Mouse (Mus musculus): ENCODE data around the gene Cog8. TPM values are rescaled to one million over a fixed set of nuclear protein-coding genes. Genes with fewer than 3 reads are reported as not detected.

Gene Cog8
- total and polyA plus RNA-seq, 3 experiments: 24.2 to 39.3 (median 35.3) TPM

GRCm38 (mm10) chr8:107036626-107037025 is 19.9 kb downstream of the Cog8 start:
- Histone ChIP-seq H3K27me3 (replicated peaks) (no peaks in the 10 kb centered on the region), H3K36me3 (replicated peaks in 1 of 2; ENCODE audit: control insufficient read depth in 1 of 2, insufficient read depth in 1 of 2, low read length in 1 of 2) (peaks cover 29 to 51% of the 10 kb centered on the region in 2 experiments), H3K27ac (ENCODE audit: insufficient read depth, low read depth) (no peak overlapping the region), H3K4me1 (ENCODE audit: control insufficient read depth in 1 of 2, insufficient read depth in 2 of 2) (peaks cover 12 to 28% of the 10 kb centered on the region in 2 experiments), H3K4me2 (ENCODE audit: insufficient read depth, low read depth, poor library complexity, severe bottlenecking) (no peak overlapping the region), H3K79me2 (replicated peaks; ENCODE audit: control insufficient read depth, extremely low read depth, insufficient read depth, poor library complexity, severe bottlenecking) (peaks cover 16% of the 10 kb centered on the region; the same call in 1 of the 2 replicates), H3K9me3 (replicated peaks; ENCODE audit: low read length) (no peaks in the 10 kb centered on the region), H3K4me3 (replicated peaks in 1 of 3; ENCODE audit: low read depth in 2 of 3, low read length in 2 of 3, poor library complexity in 1 of 3) (no peak overlapping the region), H3K9ac (ENCODE audit: insufficient read depth, low read depth) (no peak overlapping the region)
- TF ChIP-seq TBP (conservative IDR thresholded peaks at IDR 0.05; ENCODE audit: low read depth, low read length): no peak
- no peak for TF ChIP-seq SMC3 (IDR thresholded peaks at IDR 0.05; ENCODE audit: low read depth, low read length)
- TF ChIP-seq ZKSCAN1 (IDR thresholded peaks at IDR 0.05; ENCODE audit: borderline replicate concordance, low read depth, low read length): no peak
- TF ChIP-seq MXI1 (IDR thresholded peaks at IDR 0.05; ENCODE audit: low read depth, low read length): no peak
- DNase-seq (ENCODE audit: extremely low read depth): no peak
- dilution Hi-C loops (cut with MboI; ENCODE audit: extremely low pct_ligation_motif_present, extremely low pct_unique_long_range_greater_than_20kb, low sequenced_read_pairs) (no loop called here), in situ Hi-C loops (cut with MboI; ENCODE audit: low pct_ligation_motif_present, low pct_unique_long_range_greater_than_20kb, low sequenced_read_pairs) (no loop called here)

GRCm38 (mm10) chr8:107035641-107036040 is 20.8 kb downstream of the Cog8 start:
- in situ Hi-C loops (cut with MboI; ENCODE audit: low pct_ligation_motif_present, low pct_unique_long_range_greater_than_20kb, low sequenced_read_pairs) (no loop called here), dilution Hi-C loops (cut with MboI; ENCODE audit: extremely low pct_ligation_motif_present, extremely low pct_unique_long_range_greater_than_20kb, low sequenced_read_pairs) (no loop called here)
- peaks cover 12 to 27% of the 10 kb centered on the region in 2 experiments for H3K4me1 ChIP-seq (ENCODE audit: control insufficient read depth in 1 of 2, insufficient read depth in 2 of 2)
- no peak for DNase-seq (ENCODE audit: extremely low read depth)
- H3K36me3 ChIP-seq (replicated peaks in 1 of 2; ENCODE audit: control insufficient read depth in 1 of 2, insufficient read depth in 1 of 2, low read length in 1 of 2): peaks cover 22 to 42% of the 10 kb centered on the region in 2 experiments
- no peak overlapping the region for H3K4me2 ChIP-seq (ENCODE audit: insufficient read depth, low read depth, poor library complexity, severe bottlenecking)
- no peak for TF ChIP-seq ZKSCAN1 (IDR thresholded peaks at IDR 0.05; ENCODE audit: borderline replicate concordance, low read depth, low read length)
- no peak for TF ChIP-seq ZC3H11A (IDR thresholded peaks at IDR 0.05; ENCODE audit: low read depth, low read length)
- TF ChIP-seq CHD2 (IDR thresholded peaks at IDR 0.05; ENCODE audit: low read length): no peak
- TF ChIP-seq JUND (conservative IDR thresholded peaks at IDR 0.05; ENCODE audit: low read depth, low read length): no peak
- TF ChIP-seq GABPA (IDR thresholded peaks at IDR 0.05; ENCODE audit: insufficient replicate concordance, low read depth, low read length): no peak
- TF ChIP-seq EP300 (IDR thresholded peaks at IDR 0.05; ENCODE audit: low read length): no peak
- no peak for TF ChIP-seq POLR2A (IDR thresholded peaks at IDR 0.05; ENCODE audit: low read depth, low read length)
- TF ChIP-seq MXI1 (IDR thresholded peaks at IDR 0.05; ENCODE audit: low read depth, low read length): no peak
- no peak for TF ChIP-seq MYC (IDR thresholded peaks at IDR 0.05; ENCODE audit: low read depth, low read length)
- no peak for TF ChIP-seq MEF2A (IDR thresholded peaks at IDR 0.05; ENCODE audit: borderline replicate concordance, low read depth, low read length)
- TF ChIP-seq BHLHE40 (IDR thresholded peaks at IDR 0.05; ENCODE audit: low read depth, low read length): no peak
- TF ChIP-seq E2F4 (IDR thresholded peaks at IDR 0.05; ENCODE audit: insufficient replicate concordance, low read depth, low read length): no peak
- TF ChIP-seq SIN3A (IDR thresholded peaks at IDR 0.05; ENCODE audit: low read length): no peak
- TF ChIP-seq RCOR1 (conservative IDR thresholded peaks at IDR 0.05; ENCODE audit: low read depth, low read length): no peak
- TF ChIP-seq RAD21 (IDR thresholded peaks at IDR 0.05; ENCODE audit: low read depth, low read length): no peak
- no peak for TF ChIP-seq NELFE (IDR thresholded peaks at IDR 0.05; ENCODE audit: low read depth, low read length)
- TF ChIP-seq JUN (IDR thresholded peaks at IDR 0.05; ENCODE audit: insufficient read depth, low read depth, low read length): no peak
- TF ChIP-seq IRF4 (IDR thresholded peaks at IDR 0.05; ENCODE audit: low read depth, low read length): no peak
- no peak for TF ChIP-seq USF2 (conservative IDR thresholded peaks at IDR 0.05; ENCODE audit: low read depth, low read length)
- TF ChIP-seq HCFC1 (IDR thresholded peaks at IDR 0.05; ENCODE audit: low read depth, low read length): no peak
- H3K4me3 ChIP-seq (replicated peaks in 1 of 3; ENCODE audit: low read depth in 2 of 3, low read length in 2 of 3, poor library complexity in 1 of 3): no peak overlapping the region
- H3K27me3 ChIP-seq (replicated peaks): no peaks in the 10 kb centered on the region
- H3K79me2 ChIP-seq (replicated peaks; ENCODE audit: control insufficient read depth, extremely low read depth, insufficient read depth, poor library complexity, severe bottlenecking): peaks cover 16% of the 10 kb centered on the region; the same call in 1 of the 2 replicates
- no peak overlapping the region for H3K27ac ChIP-seq (ENCODE audit: insufficient read depth, low read depth)
- H3K9me3 ChIP-seq (replicated peaks; ENCODE audit: low read length): no peaks in the 10 kb centered on the region
- no peak overlapping the region for H3K9ac ChIP-seq (ENCODE audit: insufficient read depth, low read depth)

Data from CH12.LX (cell line).